Mouse (Mus musculus): Measurements from ENCODE around the gene Olfr175-ps1.

The Olfr175-ps1 gene

GRCm38 (mm10) chr16:58826732-58827319 is at the start of gene Olfr175-ps1:
TSS of gene Olfr175-ps1 (minus strand) at chr16:58826782.
- DNase-seq (ENCODE audit: low read depth), result no peak

- DNase-seq (ENCODE audit: low read depth), result no peak
Measured at GRCm38 (mm10) chr16:58874668-58875067, 48.1 kb upstream of the Olfr175-ps1 start, which contains the start of gene Olfr177. TSS of gene Olfr177 (minus strand) at chr16:58874768.

GRCm38 (mm10) chr16:58861479-58861878 is 34.9 kb upstream of the Olfr175-ps1 start:
- no peak for DNase-seq (ENCODE audit: low read depth)

GRCm38 (mm10) chr16:58860032-58860737 is 33.6 kb upstream of the Olfr175-ps1 start:
- no peak for DNase-seq (ENCODE audit: low read depth)

GRCm38 (mm10) chr16:58800168-58800567 is 26.4 kb downstream of the Olfr175-ps1 start, which contains the start of gene Olfr173:
TSS of gene Olfr173 (minus strand) at chr16:58800268.
- no peak for DNase-seq (ENCODE audit: low read depth)
